Mouse (Mus musculus) testis, adult 2 months (tissue): ENCODE data around the gene Fads1. TPM values are rescaled to one million over a fixed set of nuclear protein-coding genes. Genes with fewer than 3 reads are reported as not detected.
"Not testable (repeated sequence)": the region's sequence is repeated elsewhere in the genome, so short reads cannot be mapped to it uniquely, and the experiment has no call there.

Source experiments
- H3K27ac ChIP-seq: fragments of 200-500 bp; 2 replicates; pipeline ENCODE4 v1.5.1; 2012; ENCODE audit warnings: low read depth, low read length; ENCODE audit not compliant: control insufficient read depth, insufficient read depth
- H3K27me3 ChIP-seq: fragments of 200-500 bp; 2 replicates; pipeline ENCODE4 v1.6.1; 2012; ENCODE audit warnings: mild to moderate bottlenecking, low read length, moderate library complexity; ENCODE audit not compliant: control insufficient read depth, insufficient read depth
- H3K36me3 ChIP-seq: fragments of 200-500 bp; 2 replicates; pipeline ENCODE4 v1.6.1; 2012; ENCODE audit warnings: mild to moderate bottlenecking, low read length; ENCODE audit not compliant: control insufficient read depth, insufficient read depth
- H3K4me1 ChIP-seq: fragments of 200-500 bp; 2 replicates; pipeline ENCODE4 v1.6.1; 2012; ENCODE audit warnings: low read length; ENCODE audit not compliant: control insufficient read depth, insufficient read depth
- H3K4me3 ChIP-seq: fragments of 200-500 bp; 2 replicates; pipeline ENCODE4 v1.5.1; 2012; ENCODE audit warnings: low read depth, mild to moderate bottlenecking, low read length, moderate library complexity, mixed read lengths; ENCODE audit not compliant: control insufficient read depth
- CTCF ChIP-seq: fragments of 200-500 bp; IDR thresholded peaks from 2 replicates; pipeline ENCODE4 v1.5.1; 2012; ENCODE audit warnings: low read depth, mild to moderate bottlenecking, inconsistent platforms, low read length, moderate library complexity; ENCODE audit not compliant: control insufficient read depth, insufficient read depth, insufficient replicate concordance
- POLR2A ChIP-seq: fragments of 200-500 bp; IDR thresholded peaks from 2 replicates; pipeline ENCODE4 v1.6.1; 2012; ENCODE audit warnings: low read depth, mild to moderate bottlenecking, inconsistent platforms, low read length, moderate library complexity; ENCODE audit not compliant: control insufficient read depth
- polyA plus RNA-seq: library from polyadenylated mRNA; depleted of rRNA; stranded (reverse); fragments of >200 nt; gene quantifications from 2 replicates; pipeline ENCODE4 v1.2.3, GENCODE M21; 2012

Gene Fads1
- polyA plus RNA-seq, 1 experiment = 32.6 TPM

DNA sequence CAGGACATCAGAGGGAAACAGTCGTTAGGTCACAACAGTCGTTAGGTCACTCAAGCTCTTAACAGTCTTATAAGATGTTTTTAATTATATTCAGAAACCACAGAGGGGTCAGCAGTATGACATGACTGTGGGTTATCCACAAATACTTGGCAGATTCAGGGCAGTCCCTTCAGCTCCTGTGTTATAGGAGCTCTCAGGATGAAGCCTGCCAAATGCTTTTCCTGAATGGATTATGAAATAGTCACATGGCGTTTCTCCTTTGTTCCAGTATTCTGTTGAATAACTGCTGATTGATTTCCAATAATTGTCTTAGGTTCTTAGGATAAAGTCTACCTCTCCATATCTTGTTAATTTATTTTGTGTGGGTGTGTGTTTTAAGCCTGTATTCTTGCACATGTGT lies 33.5 kb upstream of the Fads1 start:
- no peaks in the 10 kb centered on the region for H3K4me1 ChIP-seq
- no peak for TF ChIP-seq CTCF
- no peak for TF ChIP-seq POLR2A
- no peaks in the 10 kb centered on the region for H3K36me3 ChIP-seq
- H3K27me3 ChIP-seq = no peaks in the 10 kb centered on the region
- no peak overlapping the region for H3K4me3 ChIP-seq
- H3K27ac ChIP-seq = no peak overlapping the region

DNA sequence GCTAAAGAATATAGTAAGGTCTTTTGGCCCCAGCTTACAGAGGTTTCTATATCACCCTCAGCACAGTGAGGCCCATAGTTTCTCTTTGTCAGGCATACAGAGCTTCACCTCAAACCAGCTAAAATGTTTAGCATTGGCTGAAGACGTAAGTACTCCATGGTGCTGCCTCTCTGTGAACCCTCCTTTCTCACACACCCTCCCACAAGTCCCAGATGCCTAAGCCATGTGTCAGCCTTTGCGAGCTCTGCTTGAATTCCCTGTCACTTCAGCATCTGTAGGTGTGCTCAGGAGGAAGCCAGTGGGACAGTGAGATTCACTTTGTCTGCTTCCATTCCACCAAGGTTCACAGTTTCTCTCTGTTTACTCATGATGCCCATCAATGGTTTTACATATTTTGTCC lies 25.0 kb upstream of the Fads1 start:
- Histone ChIP-seq H3K4me1 (no peaks in the 10 kb centered on the region), H3K36me3 (no peaks in the 10 kb centered on the region)
- TF ChIP-seq CTCF = no peak
- TF ChIP-seq POLR2A = no peak

DNA sequence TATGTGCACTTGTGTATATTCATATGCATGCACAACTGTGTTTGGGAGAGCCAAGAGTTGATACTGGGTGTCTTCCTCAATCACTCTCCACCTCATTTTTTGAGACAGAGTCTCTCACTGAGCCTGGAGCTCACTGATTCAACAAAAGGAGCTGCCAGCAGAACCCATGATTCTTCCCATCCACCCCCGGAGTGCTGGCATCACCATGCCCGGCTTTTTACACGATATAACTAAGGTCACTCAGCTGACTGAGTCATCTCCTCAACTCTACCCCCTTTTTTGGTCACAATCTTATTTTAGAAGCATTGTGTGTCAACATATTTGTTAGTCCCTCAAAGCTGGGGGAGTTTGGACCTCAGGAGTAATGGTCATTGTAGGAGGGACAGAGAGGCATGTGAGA lies 18.8 kb upstream of the Fads1 start:
- Histone ChIP-seq H3K36me3 (no peaks in the 10 kb centered on the region), H3K4me1 (no peaks in the 10 kb centered on the region), H3K27me3 (no peaks in the 10 kb centered on the region), H3K4me3 (no peak overlapping the region), H3K27ac (no peak overlapping the region)
- TF ChIP-seq POLR2A (no peak), CTCF (no peak)

More for the DNA sequence above, 25.0 kb upstream of the Fads1 start:
- Histone ChIP-seq H3K4me3 (no peak overlapping the region), H3K27ac (no peak overlapping the region), H3K27me3 (no peaks in the 10 kb centered on the region)

DNA sequence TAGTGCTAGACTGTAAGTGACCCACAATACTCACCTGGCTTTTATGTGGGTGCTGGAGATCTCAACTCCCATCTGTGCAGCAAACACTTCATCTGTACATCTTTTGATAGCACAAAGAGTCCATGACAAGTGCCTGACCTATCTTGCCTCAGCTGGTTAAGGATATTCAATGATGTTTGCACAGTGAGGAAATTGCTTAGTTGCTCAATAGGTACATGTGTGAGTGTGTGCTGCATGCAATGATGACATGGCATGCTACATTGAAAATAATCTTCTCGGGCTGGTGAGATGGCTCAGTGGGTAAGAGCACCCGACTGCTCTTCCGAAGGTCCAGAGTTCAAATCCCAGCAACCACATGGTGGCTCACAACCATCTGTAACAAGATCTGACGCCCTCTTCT lies 16.8 kb upstream of the Fads1 start:
- H3K4me3 ChIP-seq, H3K27me3 ChIP-seq, H3K36me3 ChIP-seq, H3K27ac ChIP-seq, H3K4me1 ChIP-seq: not testable (repeated sequence)

DNA sequence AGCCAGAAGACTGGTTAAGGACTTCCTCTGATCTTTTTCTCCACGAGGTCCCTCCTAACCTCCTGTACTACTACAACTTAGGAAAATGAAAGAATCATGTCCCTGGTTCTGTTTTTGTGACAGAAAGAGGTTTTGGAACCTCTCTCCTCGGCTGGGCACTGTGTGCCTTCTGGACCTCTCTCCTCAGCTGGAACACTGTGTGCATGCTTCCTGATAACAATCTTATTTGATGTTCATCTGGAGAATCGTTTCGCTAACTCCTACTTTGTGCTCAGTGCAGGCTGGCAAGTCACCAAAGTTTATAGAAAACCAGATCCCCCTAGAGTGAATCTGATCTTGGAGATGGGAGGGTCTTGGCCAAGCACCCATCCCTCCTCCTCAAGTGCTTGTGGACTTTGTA lies 15.6 kb upstream of the Fads1 start:
- TF ChIP-seq CTCF (no peak), POLR2A (no peak)
- Histone ChIP-seq H3K27me3 (no peaks in the 10 kb centered on the region), H3K4me1 (no peaks in the 10 kb centered on the region), H3K36me3 (no peaks in the 10 kb centered on the region), H3K4me3 (no peak overlapping the region), H3K27ac (no peak overlapping the region)

DNA sequence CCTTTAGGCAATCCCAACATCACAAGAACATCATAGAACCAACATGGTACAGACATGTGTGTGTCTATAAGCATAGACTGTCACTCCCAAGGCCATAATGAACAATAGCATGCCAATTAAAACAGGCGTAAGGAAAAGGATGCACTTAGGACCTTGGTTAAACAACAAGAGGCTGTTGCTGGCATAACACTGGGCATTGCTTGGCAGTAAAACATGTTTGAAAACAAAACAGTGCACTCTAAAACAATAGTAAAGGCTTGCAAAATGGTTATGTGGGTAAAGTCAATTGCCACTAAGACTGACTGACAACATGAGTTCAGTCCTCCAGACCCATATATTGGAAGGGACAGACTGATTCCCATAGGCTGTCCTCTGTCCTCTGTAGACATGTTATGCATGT lies 14.7 kb upstream of the Fads1 start:
- Histone ChIP-seq H3K4me3 (no peak overlapping the region), H3K4me1 (no peaks in the 10 kb centered on the region), H3K27ac (no peak overlapping the region), H3K27me3 (no peaks in the 10 kb centered on the region), H3K36me3 (no peaks in the 10 kb centered on the region)
- TF ChIP-seq POLR2A (no peak), CTCF (no peak)

DNA sequence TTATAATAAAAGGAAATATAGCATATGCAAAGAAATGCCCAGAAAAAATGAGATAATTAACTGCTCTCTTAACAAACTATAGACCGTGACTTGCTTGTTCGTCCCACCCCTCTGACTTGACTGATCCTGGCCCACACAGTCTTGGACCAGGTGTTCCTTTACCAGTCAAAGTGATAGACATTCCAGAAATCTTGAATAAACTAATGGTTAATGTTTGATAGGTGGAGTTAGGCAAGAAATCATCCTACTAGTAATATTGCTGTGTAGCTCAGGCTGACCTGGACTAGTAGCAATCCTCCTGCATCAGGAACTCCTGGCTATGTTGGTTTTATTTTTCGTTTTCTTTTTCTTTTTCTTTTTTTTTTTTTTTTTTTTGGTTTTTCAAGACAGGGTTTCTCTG lies 14.2 kb upstream of the Fads1 start:
- Histone ChIP-seq H3K4me3 (no peak overlapping the region), H3K27ac (no peak overlapping the region), H3K36me3 (no peaks in the 10 kb centered on the region), H3K27me3 (no peaks in the 10 kb centered on the region), H3K4me1 (no peaks in the 10 kb centered on the region)
- TF ChIP-seq CTCF = no peak
- no peak for TF ChIP-seq POLR2A

DNA sequence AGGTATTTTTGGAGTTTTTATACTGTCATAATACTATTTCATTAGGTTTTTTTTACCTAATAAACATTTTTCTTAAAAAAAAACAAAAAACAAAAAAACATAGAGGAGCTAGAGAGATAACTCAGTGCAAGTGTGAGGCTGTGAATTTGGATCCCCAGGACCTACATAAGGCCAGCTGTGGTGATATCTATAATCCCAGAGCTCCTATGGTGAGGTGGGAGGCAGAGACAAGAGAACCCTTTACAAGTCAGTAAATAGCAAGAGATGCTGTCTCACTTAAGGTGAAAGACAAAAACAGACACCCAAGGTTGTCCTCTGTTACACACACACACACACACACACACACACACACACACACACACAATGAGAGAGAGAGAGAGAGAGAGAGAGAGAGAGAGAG lies 13.5 kb upstream of the Fads1 start:
- H3K27me3 ChIP-seq = no peaks in the 10 kb centered on the region
- TF ChIP-seq POLR2A (no peak), CTCF (no peak)
- H3K4me1 ChIP-seq = no peaks in the 10 kb centered on the region
- no peak overlapping the region for H3K4me3 ChIP-seq
- no peaks in the 10 kb centered on the region for H3K36me3 ChIP-seq
- H3K27ac ChIP-seq = no peak overlapping the region

DNA sequence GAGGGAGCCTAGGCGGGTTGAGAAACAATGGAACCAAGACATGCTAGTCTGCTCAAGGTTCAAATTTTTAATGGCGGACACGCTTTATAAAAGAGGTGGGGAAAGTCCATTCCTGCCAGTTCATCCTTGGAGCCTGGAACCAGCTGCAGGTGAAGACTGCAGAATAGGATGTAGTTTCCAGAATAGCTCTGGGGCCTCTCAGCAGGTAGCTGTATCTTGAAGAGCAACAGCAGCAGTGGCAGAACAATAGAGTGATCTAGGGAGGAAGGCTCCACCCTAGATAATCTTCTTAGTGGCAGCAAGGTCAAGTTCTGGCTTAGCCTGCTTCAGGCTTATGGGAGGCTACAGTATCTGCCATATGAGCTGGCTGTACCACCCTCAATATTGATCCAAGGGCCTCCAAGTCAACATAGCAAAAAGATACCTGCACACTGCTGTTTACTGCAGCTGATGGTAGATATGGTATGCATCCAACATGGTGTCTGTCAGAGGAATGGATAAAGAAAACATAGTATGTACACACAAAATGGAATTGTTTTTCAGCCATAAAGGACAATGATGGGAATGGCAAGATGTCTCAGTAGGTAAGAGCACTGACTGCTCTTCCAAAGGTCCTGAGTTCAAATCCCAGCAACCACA lies 12.9 kb upstream of the Fads1 start:
- not testable (repeated sequence) for H3K36me3 ChIP-seq, H3K4me3 ChIP-seq, H3K4me1 ChIP-seq, H3K27me3 ChIP-seq, H3K27ac ChIP-seq
